Mouse (Mus musculus): ENCODE results near the gene Pnkd.

DNA sequence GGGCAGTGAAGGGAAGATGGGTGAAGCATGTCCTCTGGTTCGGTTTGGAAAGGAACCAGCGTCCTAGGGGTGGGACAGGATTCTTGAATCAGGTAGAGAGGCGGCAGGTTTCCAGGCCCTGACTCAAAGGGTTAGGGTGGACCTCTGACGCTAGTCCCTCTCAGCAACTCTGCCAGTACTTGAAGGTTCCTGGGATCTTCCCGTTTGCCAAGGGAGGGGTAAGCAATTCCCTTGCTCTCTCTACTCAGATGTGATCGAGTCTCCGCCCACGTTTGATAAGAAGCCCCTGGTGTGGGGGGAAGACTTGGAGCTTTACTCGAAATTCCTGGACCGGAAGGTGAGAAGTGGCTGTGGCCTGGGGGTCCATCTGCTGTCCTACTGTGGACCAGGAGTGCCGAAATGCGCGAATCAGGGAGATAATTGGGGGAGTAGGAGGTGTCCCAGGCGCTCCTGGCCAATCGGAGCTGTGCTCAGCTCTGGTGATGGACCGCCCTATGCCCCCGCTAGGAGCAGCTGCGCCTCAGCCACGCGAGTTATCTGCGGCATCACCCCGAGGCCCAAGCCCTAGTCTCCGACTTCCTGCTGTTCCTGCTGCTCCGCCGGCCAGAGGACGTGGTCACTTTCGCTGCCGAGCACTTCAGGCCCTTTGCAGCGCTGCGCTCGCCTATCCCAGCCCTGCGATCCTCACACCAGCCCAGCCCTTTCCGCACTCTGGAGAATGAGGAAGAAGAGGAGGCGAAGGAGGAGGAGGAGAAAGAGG, 83.3 kb downstream of the Pnkd start:
- no peak for TF ChIP-seq POLR2A (IDR thresholded peaks at IDR 0.05; ENCODE audit: borderline replicate concordance, low read depth, low read length)
- TF ChIP-seq CTCF (IDR thresholded peaks at IDR 0.05; ENCODE audit: low read depth, low read length), result no peak

All from bone marrow macrophage, adult 2 months (primary cell).